Mouse (Mus musculus): Measurements from ENCODE around the gene Iqschfp. TPM values are rescaled to one million over a fixed set of nuclear protein-coding genes. Genes with fewer than 3 reads are reported as not detected.

Gene Iqschfp
- polyA plus RNA-seq, 1 experiment = 1.1 TPM

- no peak for TF ChIP-seq POLR2A (IDR thresholded peaks at IDR 0.05; ENCODE audit: control insufficient read depth, low read depth, low read length)
- TF ChIP-seq CTCF (IDR thresholded peaks at IDR 0.05; ENCODE audit: control insufficient read depth, insufficient read depth, insufficient replicate concordance, low read depth, low read length) = no peak
- Histone ChIP-seq H3K27me3 (ENCODE audit: control insufficient read depth, insufficient read depth, low read length) (no peaks in the 10 kb centered on the region), H3K36me3 (ENCODE audit: control insufficient read depth, insufficient read depth, low read length) (no peaks in the 10 kb centered on the region), H3K4me1 (ENCODE audit: control insufficient read depth, insufficient read depth, low read length) (no peaks in the 10 kb centered on the region), H3K4me3 (ENCODE audit: control insufficient read depth, low read depth, low read length) (no peak overlapping the region), H3K27ac (ENCODE audit: control insufficient read depth, insufficient read depth, low read depth, low read length) (no peak overlapping the region)
Observed at GRCm38 (mm10) chr3:67983329-67983728, 91.3 kb downstream of the Iqschfp start.

- Histone ChIP-seq H3K36me3 (ENCODE audit: control insufficient read depth, insufficient read depth, low read length) (no peaks in the 10 kb centered on the region), H3K4me3 (ENCODE audit: control insufficient read depth, low read depth, low read length) (no peak overlapping the region), H3K27me3 (ENCODE audit: control insufficient read depth, insufficient read depth, low read length) (no peaks in the 10 kb centered on the region), H3K27ac (ENCODE audit: control insufficient read depth, insufficient read depth, low read depth, low read length) (no peak overlapping the region), H3K4me1 (ENCODE audit: control insufficient read depth, insufficient read depth, low read length) (no peaks in the 10 kb centered on the region)
- TF ChIP-seq CTCF (IDR thresholded peaks at IDR 0.05; ENCODE audit: control insufficient read depth, insufficient read depth, insufficient replicate concordance, low read depth, low read length) = no peak
- TF ChIP-seq POLR2A (IDR thresholded peaks at IDR 0.05; ENCODE audit: control insufficient read depth, low read depth, low read length) = no peak
Observed at GRCm38 (mm10) chr3:68002415-68002814, 110.4 kb downstream of the Iqschfp start.

- Histone ChIP-seq H3K27me3 (ENCODE audit: control insufficient read depth, insufficient read depth, low read length) (no peaks in the 10 kb centered on the region), H3K27ac (ENCODE audit: control insufficient read depth, insufficient read depth, low read depth, low read length) (no peak overlapping the region), H3K4me3 (ENCODE audit: control insufficient read depth, low read depth, low read length) (no peak overlapping the region), H3K4me1 (ENCODE audit: control insufficient read depth, insufficient read depth, low read length) (no peaks in the 10 kb centered on the region), H3K36me3 (ENCODE audit: control insufficient read depth, insufficient read depth, low read length) (no peaks in the 10 kb centered on the region)
- TF ChIP-seq POLR2A (IDR thresholded peaks at IDR 0.05; ENCODE audit: control insufficient read depth, low read depth, low read length) = no peak
- TF ChIP-seq CTCF (IDR thresholded peaks at IDR 0.05; ENCODE audit: control insufficient read depth, insufficient read depth, insufficient replicate concordance, low read depth, low read length) = no peak
Observed at GRCm38 (mm10) chr3:68012342-68012741, 120.3 kb downstream of the Iqschfp start.

- no peak overlapping the region for H3K27ac ChIP-seq (ENCODE audit: control insufficient read depth, insufficient read depth, low read depth, low read length)
- H3K4me1 ChIP-seq (ENCODE audit: control insufficient read depth, insufficient read depth, low read length) = no peaks in the 10 kb centered on the region
- TF ChIP-seq CTCF (IDR thresholded peaks at IDR 0.05; ENCODE audit: control insufficient read depth, insufficient read depth, insufficient replicate concordance, low read depth, low read length) (no peak), POLR2A (IDR thresholded peaks at IDR 0.05; ENCODE audit: control insufficient read depth, low read depth, low read length) (no peak)
- no peaks in the 10 kb centered on the region for H3K27me3 ChIP-seq (ENCODE audit: control insufficient read depth, insufficient read depth, low read length)
- no peak overlapping the region for H3K4me3 ChIP-seq (ENCODE audit: control insufficient read depth, low read depth, low read length)
- H3K36me3 ChIP-seq (ENCODE audit: control insufficient read depth, insufficient read depth, low read length) = no peaks in the 10 kb centered on the region
Observed at GRCm38 (mm10) chr3:68015786-68016185, 123.8 kb downstream of the Iqschfp start.

- no peaks in the 10 kb centered on the region for H3K4me1 ChIP-seq (ENCODE audit: control insufficient read depth, insufficient read depth, low read length)
- TF ChIP-seq POLR2A (IDR thresholded peaks at IDR 0.05; ENCODE audit: control insufficient read depth, low read depth, low read length) = no peak
- TF ChIP-seq CTCF (IDR thresholded peaks at IDR 0.05; ENCODE audit: control insufficient read depth, insufficient read depth, insufficient replicate concordance, low read depth, low read length) = no peak
- H3K27ac ChIP-seq (ENCODE audit: control insufficient read depth, insufficient read depth, low read depth, low read length) = no peak overlapping the region
- H3K27me3 ChIP-seq (ENCODE audit: control insufficient read depth, insufficient read depth, low read length) = no peaks in the 10 kb centered on the region
- no peak overlapping the region for H3K4me3 ChIP-seq (ENCODE audit: control insufficient read depth, low read depth, low read length)
- H3K36me3 ChIP-seq (ENCODE audit: control insufficient read depth, insufficient read depth, low read length) = no peaks in the 10 kb centered on the region
Observed at GRCm38 (mm10) chr3:68019401-68019800, 127.4 kb downstream of the Iqschfp start.

GRCm38 (mm10) chr3:68036097-68036496, 144.1 kb downstream of the Iqschfp start:
- H3K27ac ChIP-seq (ENCODE audit: control insufficient read depth, insufficient read depth, low read depth, low read length) = no peak overlapping the region
- no peaks in the 10 kb centered on the region for H3K4me1 ChIP-seq (ENCODE audit: control insufficient read depth, insufficient read depth, low read length)
- H3K4me3 ChIP-seq (ENCODE audit: control insufficient read depth, low read depth, low read length) = no peak overlapping the region
- H3K36me3 ChIP-seq (ENCODE audit: control insufficient read depth, insufficient read depth, low read length) = no peaks in the 10 kb centered on the region
- H3K27me3 ChIP-seq (ENCODE audit: control insufficient read depth, insufficient read depth, low read length) = no peaks in the 10 kb centered on the region
- TF ChIP-seq POLR2A (IDR thresholded peaks at IDR 0.05; ENCODE audit: control insufficient read depth, low read depth, low read length) (no peak), CTCF (IDR thresholded peaks at IDR 0.05; ENCODE audit: control insufficient read depth, insufficient read depth, insufficient replicate concordance, low read depth, low read length) (no peak)

GRCm38 (mm10) chr3:68042951-68043350, 150.9 kb downstream of the Iqschfp start:
- no peaks in the 10 kb centered on the region for H3K27me3 ChIP-seq (ENCODE audit: control insufficient read depth, insufficient read depth, low read length)
- H3K4me1 ChIP-seq (ENCODE audit: control insufficient read depth, insufficient read depth, low read length) = no peaks in the 10 kb centered on the region; the same call in 1 of the 2 replicates
- TF ChIP-seq CTCF (IDR thresholded peaks at IDR 0.05; ENCODE audit: control insufficient read depth, insufficient read depth, insufficient replicate concordance, low read depth, low read length) (no peak), POLR2A (IDR thresholded peaks at IDR 0.05; ENCODE audit: control insufficient read depth, low read depth, low read length) (no peak)
- no peak overlapping the region for H3K27ac ChIP-seq (ENCODE audit: control insufficient read depth, insufficient read depth, low read depth, low read length)
- no peak overlapping the region for H3K4me3 ChIP-seq (ENCODE audit: control insufficient read depth, low read depth, low read length)
- no peaks in the 10 kb centered on the region for H3K36me3 ChIP-seq (ENCODE audit: control insufficient read depth, insufficient read depth, low read length)
